Mouse (Mus musculus) stomach, postnatal 0 days (tissue): ENCODE measurements around the gene Pkm.

Experiments
- CTCF ChIP-seq: IDR thresholded peaks from 2 replicates; pipeline ENCODE4 v1.5.1; 2016; ENCODE audit warnings: antibody characterized with exemption, low read depth, mild to moderate bottlenecking, moderate library complexity
- EP300 ChIP-seq: optimal IDR thresholded peaks from 2 replicates; pipeline ENCODE3; 2016; ENCODE audit warnings: antibody characterized with exemption

DNA sequence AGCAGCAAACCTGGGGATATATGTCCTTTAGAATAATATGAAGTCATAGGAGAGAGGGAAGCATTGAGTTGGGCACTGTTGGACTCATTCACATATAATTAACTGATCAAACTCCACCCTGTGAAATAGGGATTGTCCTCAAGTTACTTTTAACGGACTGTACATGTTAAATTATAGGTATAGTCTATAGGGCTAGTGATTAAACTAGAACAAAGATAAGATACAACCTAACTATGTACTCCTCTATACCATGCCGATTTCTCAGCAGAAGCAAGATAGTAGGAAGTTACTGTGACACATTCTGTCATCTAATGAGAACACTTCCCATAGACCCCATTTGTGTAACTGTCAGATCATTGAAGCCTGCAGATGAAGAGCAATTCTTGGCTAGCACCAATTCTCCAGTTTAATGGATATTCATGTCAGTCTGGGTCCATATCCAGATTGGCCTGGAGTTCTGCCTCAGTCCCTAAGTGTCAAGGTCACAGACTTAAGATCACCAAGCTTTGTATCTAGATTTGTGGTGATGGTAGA is 1.7 kb upstream of the Pkm start:
- TF ChIP-seq EP300 = no peak
- no peak for TF ChIP-seq CTCF
